Mouse (Mus musculus): ENCODE data around the gene Ugt1a9.
"Not testable (repeated sequence)": the region's sequence is repeated elsewhere in the genome, so short reads cannot be mapped to it uniquely, and the experiment has no call there.

Gene Ugt1a9

GRCm38 (mm10) chr1:88070495-88070894 lies at the start of gene Ugt1a9:
Gene Ugt1a9 (plus strand): TSS chr1:88070800.
- no peak for DNase-seq (ENCODE audit: low spot score in 2 of 2)

DNA sequence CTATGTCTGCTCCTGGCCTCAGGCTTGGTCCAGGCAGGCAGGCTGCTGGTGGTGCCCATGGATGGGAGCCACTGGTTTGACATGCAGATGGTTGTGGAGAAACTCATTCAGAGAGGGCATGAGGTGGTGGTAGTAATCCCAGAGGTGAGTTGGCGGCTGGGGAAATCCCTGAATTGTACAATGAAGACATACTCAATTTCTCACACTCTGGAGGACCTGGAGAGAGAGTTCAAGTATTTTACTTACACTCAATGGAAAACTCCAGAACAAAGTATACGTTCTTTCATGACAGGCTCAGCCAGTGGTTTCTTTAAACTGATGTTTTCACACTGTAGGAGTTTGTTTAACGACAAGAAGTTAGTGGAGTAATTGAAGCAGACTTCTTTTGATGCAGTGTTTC lies 45.4 kb upstream of the Ugt1a9 start:
- not testable (repeated sequence) for DNase-seq (ENCODE audit: low spot score in 2 of 2)

DNA sequence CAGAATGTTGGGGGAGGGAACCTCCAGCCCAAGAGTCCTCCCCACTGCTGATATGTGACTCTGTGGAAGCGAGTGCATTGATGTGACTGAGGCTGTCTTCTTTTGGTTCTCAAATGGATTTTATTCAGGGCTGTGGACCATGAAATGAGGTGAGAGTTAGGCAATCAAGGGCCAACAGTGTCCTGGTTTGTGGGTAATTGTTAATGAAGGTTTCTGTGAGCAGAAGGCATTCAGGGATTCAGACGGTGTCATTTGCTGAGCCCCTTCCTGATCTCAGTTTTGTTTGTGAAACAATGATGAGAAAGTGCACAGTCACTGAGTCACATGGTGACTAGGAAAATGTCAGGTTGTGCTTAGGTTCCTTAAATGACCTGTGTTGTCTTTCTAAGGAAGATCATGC lies 27.6 kb upstream of the Ugt1a9 start:
- not testable (repeated sequence) for DNase-seq (ENCODE audit: low spot score in 2 of 2)

GRCm38 (mm10) chr1:88044832-88045437 lies 25.7 kb upstream of the Ugt1a9 start:
- DNase-seq (ENCODE audit: low spot score in 2 of 2): not testable (repeated sequence)

DNA sequence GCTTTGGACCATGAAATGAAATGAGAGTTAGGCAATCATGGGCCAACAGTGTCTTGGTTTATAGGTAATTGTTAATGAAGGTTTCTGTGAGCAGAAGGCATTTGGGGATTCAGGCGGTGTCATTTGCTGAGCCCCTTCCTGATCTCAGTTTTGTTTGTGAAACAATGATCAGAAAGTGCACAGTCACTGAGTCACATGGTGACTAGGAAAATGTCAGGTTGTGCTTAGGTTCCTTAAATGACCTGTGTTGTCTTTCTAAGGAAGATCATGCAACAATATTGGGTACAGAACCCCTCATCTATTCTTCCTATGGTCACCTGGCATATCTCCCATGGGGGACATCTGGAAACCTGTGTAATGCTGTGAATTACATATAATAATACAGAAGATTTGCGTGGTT lies 23.2 kb upstream of the Ugt1a9 start:
- not testable (repeated sequence) for DNase-seq (ENCODE audit: low spot score in 2 of 2)

DNA sequence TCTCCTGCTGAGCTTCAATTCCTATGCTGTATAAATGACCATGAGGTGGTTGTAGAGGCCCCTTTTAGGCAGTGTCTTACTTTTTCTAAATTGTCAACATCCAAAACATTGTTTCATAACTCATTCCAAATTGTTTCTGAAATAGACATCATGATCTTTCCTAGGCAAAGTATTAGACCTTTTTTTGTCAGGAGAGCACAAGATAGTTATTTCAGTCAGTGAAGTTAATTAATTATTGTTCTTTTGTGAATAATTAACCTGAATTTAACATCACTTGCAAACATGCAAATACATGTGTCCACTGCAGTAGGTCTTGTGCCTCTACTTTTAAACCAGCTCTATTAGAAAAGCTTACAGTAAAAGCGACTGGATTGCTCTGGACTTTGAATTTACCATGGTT lies 15.5 kb upstream of the Ugt1a9 start, which contains the start of gene Ugt1a10:
TSS of gene Ugt1a10 (plus strand) at position 301 of the 400 bp plus-strand sequence.
- no peak for DNase-seq (ENCODE audit: low spot score in 2 of 2)

DNA sequence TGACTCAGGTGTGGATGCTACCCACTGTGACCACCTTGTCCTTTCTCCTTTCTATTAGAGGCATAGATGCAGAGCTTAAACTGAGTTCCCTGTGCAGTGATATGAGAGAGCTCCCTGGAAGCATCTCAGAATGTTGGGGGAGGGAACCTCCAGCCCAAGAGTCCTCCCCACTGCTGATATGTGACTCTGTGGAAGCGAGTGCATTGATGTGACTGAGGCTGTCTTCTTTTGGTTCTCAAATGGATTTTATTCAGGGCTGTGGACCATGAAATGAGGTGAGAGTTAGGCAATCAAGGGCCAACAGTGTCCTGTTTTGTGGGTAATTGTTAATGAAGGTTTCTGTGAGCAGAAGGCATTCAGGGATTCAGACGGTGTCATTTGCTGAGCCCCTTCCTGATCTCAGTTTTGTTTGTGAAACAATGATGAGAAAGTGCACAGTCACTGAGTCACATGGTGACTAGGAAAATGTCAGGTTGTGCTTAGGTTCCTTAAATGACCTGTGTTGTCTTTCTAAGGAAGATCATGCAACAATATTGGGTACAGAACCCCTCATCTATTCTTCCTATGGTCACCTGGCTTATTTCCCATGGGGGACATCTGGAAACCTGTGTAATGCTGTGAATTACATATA lies 4.0 kb upstream of the Ugt1a9 start:
- not testable (repeated sequence) for DNase-seq (ENCODE audit: low spot score in 2 of 2)

GRCm38 (mm10) chr1:88070902-88071301 lies 302 bp downstream of the Ugt1a9 start:
- no peak for DNase-seq (ENCODE audit: low spot score in 2 of 2)

DNA sequence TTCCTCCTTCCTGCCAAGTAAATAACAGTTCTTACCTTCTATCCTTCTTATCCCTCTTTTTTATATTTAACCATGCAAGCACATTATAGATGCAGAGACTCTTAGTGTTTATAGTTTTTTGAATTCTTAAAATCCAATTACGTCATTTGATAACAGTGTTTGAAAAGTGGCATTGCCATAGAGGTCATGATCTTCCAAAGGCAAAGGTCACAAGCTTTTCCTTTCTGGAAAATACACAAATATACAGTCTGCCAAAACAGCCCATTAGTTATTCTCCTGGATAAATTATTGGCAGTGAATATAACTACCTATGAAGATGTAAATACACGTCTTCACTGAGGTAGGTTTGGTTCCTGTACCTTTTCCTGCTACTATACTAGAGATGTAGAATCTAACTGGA lies 3.9 kb downstream of the Ugt1a9 start:
- DNase-seq (ENCODE audit: low spot score in 2 of 2): no peak

- no peak for DNase-seq (ENCODE audit: low spot score in 2 of 2)
Measured at GRCm38 (mm10) chr1:88077128-88077527, 6.5 kb downstream of the Ugt1a9 start.

DNA sequence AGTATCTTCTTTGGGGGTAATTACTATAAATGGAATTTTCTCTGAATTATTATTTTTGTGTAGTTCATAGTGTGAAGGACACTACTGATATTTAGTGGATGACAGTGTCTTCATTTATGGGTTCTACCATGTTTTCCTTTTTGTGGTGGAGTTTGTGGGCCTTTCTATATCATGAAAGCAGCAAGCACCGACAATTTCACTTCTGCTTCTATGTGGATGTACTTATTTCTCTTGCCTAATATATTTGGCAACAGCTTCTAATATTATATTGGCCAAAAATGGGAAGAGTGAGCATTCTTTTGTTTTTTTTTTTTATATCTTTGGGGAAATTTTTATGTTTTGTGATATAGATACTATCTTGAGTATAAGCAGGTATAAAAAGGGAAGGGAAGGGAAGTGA lies 11.1 kb downstream of the Ugt1a9 start:
- no peak for DNase-seq (ENCODE audit: low spot score in 2 of 2)

- DNase-seq (ENCODE audit: low spot score in 2 of 2): no peak
Measured at GRCm38 (mm10) chr1:88086125-88086524, 15.5 kb downstream of the Ugt1a9 start.

DNA sequence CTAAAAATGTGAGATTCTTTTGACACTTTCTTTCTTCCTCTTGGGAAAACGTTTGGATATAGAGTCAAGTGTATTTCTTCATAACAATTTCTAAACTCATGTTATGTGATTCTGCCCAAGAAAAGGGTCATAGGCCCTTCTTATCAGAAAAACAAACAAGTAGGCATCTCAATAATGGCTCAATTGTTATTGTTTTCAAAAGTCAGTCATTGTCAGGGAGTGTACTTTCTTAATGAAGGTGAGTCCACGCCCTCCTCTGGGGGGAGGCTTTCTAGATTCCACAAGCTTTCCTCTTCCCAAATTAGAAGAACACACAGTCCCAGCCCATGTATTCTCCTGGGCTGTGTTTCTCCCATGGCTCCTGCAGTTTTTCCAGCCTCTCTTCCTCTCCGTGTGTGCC lies 16.9 kb downstream of the Ugt1a9 start, which contains the start of gene Ugt1a8:
TSS of gene Ugt1a8 (plus strand) at position 301 of the 400 bp plus-strand sequence.
- DNase-seq (ENCODE audit: low spot score in 2 of 2): no peak

DNA sequence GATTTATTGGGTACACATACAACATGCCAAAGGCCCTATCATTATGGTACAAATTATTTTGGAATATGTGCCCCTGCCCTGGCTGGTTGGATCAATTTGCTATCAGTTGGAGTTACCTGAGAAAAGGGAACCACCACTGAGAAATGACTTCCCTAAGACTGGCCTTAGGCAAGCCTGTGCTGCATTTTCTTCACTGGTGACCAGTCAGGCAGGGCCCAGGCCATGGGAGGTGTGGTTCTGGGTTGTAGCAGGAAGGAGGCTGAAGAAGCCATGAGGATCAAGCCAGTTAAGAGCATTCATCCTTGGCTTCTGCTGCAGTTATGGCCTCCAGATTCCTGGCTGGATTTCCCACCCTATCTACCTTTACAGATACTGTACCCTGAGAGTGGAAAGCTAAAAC lies 21.7 kb downstream of the Ugt1a9 start:
- DNase-seq (ENCODE audit: low spot score in 2 of 2): no peak

DNA sequence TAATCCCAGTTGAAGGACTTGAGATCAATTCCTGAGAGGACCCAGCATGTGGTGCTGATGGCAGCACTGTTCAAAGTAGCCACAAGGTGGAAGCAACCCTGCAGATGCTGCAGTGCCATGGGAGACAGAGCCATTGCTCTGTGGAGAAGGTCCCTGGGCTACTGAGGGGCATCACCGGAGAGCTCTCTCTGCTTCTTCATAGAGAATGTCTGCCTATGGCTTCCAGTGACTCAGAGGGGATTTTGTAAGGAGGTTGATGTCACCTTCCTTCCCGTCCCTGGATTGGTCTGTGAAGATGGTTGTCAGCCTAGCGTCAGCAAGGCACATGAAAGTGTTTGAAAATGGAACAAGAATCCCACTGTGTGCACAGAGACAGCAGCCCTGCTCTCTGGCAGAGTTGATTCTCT lies 23.7 kb downstream of the Ugt1a9 start:
- DNase-seq (ENCODE audit: low spot score in 2 of 2): peak; percentile 5 to 10

GRCm38 (mm10) chr1:88094941-88095492 lies 24.4 kb downstream of the Ugt1a9 start, which contains the start of gene Ugt1a7c:
Gene Ugt1a7c (plus strand): TSS chr1:88095062.
- DNase-seq (ENCODE audit: low spot score in 2 of 2): no peak

DNA sequence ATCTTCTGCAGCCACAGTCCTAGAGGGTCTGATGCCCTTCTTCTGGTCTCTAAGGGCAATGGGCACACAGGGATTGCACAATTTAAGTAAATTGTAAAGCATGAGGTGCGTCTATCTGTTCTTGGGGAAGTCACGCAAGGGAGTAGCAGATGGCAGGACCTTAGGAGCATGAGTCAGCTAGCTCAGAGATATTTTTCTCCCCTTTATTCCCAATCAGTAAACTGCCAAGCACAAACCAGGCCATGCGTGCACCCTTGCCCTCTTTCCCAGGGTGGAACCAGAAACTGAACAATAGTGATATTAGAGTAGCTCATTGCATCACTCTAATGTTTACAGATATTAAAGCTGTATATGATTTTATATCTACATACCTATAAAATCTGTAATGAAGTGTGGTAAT lies 27.9 kb downstream of the Ugt1a9 start:
- DNase-seq (ENCODE audit: low spot score in 2 of 2): not testable (repeated sequence)

DNA sequence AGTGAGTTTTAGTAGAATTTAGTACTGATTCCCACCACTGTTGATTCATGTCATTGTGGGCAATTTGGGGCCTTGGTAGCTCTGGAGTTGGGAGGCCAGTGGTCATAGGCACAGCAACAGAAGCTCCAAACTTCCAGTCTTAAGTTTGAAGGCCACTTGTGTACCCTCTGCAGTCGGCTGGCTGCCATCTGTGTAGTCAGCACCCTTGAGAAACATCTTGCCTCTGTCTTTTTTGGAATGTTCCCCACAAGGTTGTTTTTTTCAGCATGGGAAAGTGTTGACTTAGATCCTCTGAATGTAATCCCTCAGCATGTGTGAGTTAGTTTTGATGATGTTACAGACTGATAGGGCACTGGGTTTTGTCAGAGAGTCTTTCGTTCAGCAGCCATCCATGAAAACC lies 29.1 kb downstream of the Ugt1a9 start:
- DNase-seq (ENCODE audit: low spot score in 2 of 2): not testable (repeated sequence)

DNA sequence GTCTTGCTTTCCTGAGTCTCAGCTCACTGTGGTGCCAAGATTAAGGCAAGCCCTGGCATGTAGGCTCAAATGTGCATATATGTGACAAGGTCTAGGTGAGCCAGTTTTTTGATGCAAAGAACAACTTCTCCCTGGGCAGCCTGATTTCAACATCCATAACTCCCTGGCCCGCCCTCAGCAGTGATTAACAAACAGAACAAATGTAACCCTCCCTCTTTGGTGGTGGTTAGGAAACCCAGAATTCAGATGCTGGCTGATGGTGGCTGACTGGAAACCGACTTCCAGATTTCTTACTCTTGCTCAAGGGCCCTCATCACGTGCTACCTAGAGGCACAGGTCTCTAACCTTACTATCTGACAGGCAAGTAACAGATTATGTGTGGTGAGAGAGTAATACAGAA lies 32.4 kb downstream of the Ugt1a9 start, which contains the start of gene Ugt1a6b:
TSS of gene Ugt1a6b (plus strand) at position 234 of the 400 bp plus-strand sequence.
- DNase-seq (ENCODE audit: low spot score in 2 of 2): not testable (repeated sequence)

- DNase-seq (ENCODE audit: low spot score in 2 of 2): not testable (repeated sequence)
Measured at GRCm38 (mm10) chr1:88103697-88104468, 33.3 kb downstream of the Ugt1a9 start.

DNA sequence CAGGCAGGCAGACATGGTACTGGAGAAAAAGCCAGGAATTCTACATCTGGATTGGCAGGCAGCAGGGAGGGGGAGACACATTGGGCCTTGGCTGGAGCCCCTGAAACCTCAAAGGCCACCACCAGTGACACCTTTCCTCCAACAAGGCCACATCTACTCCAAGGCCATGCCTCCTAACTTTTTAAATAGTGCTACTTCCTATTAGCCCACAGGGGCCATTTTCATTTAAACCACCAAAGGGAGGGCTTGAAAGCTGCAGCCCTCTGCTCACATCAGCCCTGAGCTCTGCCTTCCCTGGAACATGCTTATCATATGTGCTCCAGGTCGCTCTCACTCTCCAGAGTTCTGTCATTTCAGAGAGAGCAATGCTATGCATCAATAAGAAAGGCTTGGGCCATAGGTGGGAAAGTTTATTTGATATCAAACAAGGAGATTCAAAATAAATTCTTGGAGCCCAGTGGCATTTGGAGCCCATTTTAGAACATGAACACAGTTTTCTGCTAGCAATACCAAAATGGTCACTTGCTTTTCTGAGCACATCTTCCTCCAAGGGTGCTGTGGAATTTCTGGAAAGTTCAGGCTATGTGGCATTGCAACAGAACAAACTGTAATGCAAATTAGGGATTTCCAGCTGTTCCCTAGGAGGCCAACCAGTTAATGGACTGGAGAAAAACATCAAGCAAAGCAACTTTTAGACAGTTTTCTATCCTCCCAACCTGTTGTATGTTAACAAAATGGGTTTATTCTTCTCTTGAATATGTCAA lies 34.2 kb downstream of the Ugt1a9 start:
- DNase-seq (ENCODE audit: low spot score in 2 of 2): no peak

Measured in natural killer cell, adult 2 months (primary cell).